Mouse (Mus musculus): Measurements from ENCODE around the gene Clec12a. TPM values are rescaled to one million over a fixed set of nuclear protein-coding genes. Genes with fewer than 3 reads are reported as not detected.

The Clec12a gene
- polyA plus RNA-seq, 1 experiment from 2014 or later: 1.4 TPM

GRCm38 (mm10) chr6:129337751-129338150 is 4.7 kb upstream of the Clec12a start:
- Histone ChIP-seq H3K27ac (no peak overlapping the region), H3K4me1 (no peaks in the 10 kb centered on the region), H3K4me3 (no peak overlapping the region), H3K4me2 (no peak overlapping the region), H3K9me3 (no peaks in the 10 kb centered on the region), H3K27me3 (no peaks in the 10 kb centered on the region), H3K36me3 (no peaks in the 10 kb centered on the region), H3K9ac (no peak overlapping the region)
- ATAC-seq (ENCODE audit: insufficient number of reproducible peaks, insufficient read depth, low FRiP score, low TSS enrichment, low read depth): no peak
- WGBS: 76% methylated on average over 1 of the region's 1 CpGs

DNA sequence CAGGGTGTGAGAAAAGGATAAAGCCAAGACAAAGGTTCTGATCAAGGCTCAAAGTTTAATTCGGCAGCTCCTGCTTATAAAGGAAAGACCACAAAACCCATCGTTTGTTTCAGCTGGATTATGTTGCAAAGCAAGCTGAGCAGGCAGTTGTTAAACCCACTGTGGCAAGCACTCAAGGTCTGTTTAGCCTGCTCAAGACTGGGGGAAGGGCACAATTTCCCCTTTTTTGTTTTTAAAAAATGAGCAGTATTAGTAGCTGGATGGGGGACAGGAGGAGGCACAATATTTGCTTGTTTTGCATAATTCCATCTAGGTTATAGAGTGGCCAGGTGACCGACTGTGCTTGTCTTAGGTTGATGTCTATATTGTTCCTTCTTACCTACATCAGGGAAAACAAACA is 1.9 kb downstream of the Clec12a start:
- H3K27ac ChIP-seq: no peak overlapping the region
- H3K9ac ChIP-seq: no peak overlapping the region
- no peak for ATAC-seq (ENCODE audit: insufficient number of reproducible peaks, insufficient read depth, low FRiP score, low TSS enrichment, low read depth)
- no peaks in the 10 kb centered on the region for H3K36me3 ChIP-seq
- no peak overlapping the region for H3K4me3 ChIP-seq
- no peaks in the 10 kb centered on the region for H3K27me3 ChIP-seq
- WGBS: 67% methylated on average over 3 of the region's 3 CpGs
- no peaks in the 10 kb centered on the region for H3K4me1 ChIP-seq
- no peaks in the 10 kb centered on the region for H3K9me3 ChIP-seq
- no peak overlapping the region for H3K4me2 ChIP-seq

DNA sequence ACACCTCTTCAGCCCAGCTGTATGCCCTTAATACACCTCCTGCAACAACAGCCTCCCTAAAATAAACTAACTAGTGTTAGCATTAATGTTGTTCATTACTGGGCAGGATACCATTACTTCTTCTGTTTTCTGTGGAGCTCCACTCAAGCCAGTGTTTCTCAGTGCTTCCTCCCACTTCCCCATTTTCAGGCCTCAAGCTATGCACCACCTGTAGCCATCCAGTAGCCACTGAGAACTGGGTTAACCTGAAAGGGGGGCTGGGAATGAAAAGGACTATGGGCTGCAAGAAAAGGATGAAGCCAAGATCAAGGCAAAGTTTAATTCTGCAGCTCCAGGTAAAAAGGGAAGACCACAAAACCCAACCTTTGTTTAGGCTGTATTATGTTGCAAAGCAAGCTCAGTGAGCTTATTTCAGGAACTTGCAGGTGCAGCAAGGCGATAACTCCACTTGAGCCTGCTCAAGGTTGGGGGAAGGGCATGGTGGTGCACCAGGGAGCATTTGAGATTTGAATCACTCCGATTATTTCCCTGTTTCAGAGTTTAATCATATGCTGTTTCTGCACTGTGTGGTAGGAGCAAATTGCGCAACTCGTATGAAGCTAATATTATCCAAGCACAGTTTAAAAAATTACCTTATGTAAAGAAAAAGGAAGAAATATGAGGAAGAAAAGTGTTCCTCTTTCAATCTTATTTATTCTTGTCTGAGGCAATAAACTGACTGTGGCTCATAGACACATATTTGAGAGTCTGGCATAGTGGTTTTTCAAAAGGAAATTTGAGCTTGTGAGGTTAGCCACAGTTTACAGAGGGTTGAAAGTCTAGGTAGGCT is 7.2 kb downstream of the Clec12a start:
- no peak for ATAC-seq (ENCODE audit: insufficient number of reproducible peaks, insufficient read depth, low FRiP score, low TSS enrichment, low read depth)
- H3K9ac ChIP-seq: no peak overlapping the region
- no peaks in the 10 kb centered on the region for H3K4me1 ChIP-seq
- H3K36me3 ChIP-seq: no peaks in the 10 kb centered on the region
- H3K27ac ChIP-seq: no peak overlapping the region
- 44% methylated on average over 4 of the region's 4 CpGs for WGBS
- H3K4me3 ChIP-seq: no peak overlapping the region
- H3K4me2 ChIP-seq: no peak overlapping the region
- no peaks in the 10 kb centered on the region for H3K9me3 ChIP-seq
- no peaks in the 10 kb centered on the region for H3K27me3 ChIP-seq

DNA sequence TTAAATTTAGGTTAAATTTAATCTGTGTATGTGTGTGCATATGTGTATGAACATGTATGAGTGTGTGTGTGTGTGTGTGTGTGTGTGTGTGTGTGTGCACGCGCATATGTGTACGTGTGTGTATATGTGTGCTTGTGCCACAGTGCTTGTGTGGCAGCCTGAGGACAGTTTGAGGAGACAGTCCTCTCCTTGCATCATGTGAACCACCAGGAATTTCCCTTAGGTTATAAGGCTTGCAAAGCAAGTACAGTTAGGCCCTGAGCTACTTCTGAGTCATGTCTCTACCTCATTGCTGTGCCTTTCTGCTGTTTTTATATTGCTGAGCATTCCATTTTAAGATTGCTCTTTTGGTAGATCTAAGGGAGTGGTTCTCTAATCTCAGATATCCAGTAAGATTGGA is 8.6 kb downstream of the Clec12a start:
- Histone ChIP-seq H3K9ac (no peak overlapping the region), H3K4me3 (no peak overlapping the region), H3K4me1 (no peaks in the 10 kb centered on the region), H3K9me3 (no peaks in the 10 kb centered on the region), H3K27ac (no peak overlapping the region), H3K4me2 (no peak overlapping the region), H3K36me3 (no peaks in the 10 kb centered on the region), H3K27me3 (no peaks in the 10 kb centered on the region)
- WGBS: 96% methylated on average over 3 of the region's 3 CpGs
- no peak for ATAC-seq (ENCODE audit: insufficient number of reproducible peaks, insufficient read depth, low FRiP score, low TSS enrichment, low read depth)

DNA sequence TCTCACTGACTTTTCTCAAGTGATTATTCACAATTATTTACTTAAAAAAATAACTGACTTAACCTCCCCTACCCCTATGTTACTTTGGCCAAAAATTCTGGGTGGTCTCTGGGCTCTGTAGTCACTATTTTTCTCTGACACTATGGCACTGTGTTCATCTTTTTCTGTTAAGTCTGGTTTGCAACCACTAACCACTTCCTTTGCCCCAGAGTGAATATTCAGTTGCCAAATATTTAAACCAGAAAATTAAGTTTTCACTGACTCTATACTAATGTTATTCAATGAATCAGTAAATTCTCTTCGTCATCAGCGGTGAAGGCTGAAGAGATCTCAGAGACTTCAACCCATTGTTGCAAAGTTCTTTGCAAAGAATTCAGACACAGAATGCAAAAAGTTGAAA is 13.3 kb downstream of the Clec12a start:
- no peaks in the 10 kb centered on the region for H3K36me3 ChIP-seq
- no peak overlapping the region for H3K9ac ChIP-seq
- no peak overlapping the region for H3K27ac ChIP-seq
- H3K4me2 ChIP-seq: no peak overlapping the region
- no peak overlapping the region for H3K4me3 ChIP-seq
- no peaks in the 10 kb centered on the region for H3K4me1 ChIP-seq
- no peaks in the 10 kb centered on the region for H3K9me3 ChIP-seq
- 97% methylated on average over 2 of the region's 2 CpGs for WGBS
- ATAC-seq (ENCODE audit: insufficient number of reproducible peaks, insufficient read depth, low FRiP score, low TSS enrichment, low read depth): no peak
- no peaks in the 10 kb centered on the region for H3K27me3 ChIP-seq

- no peak for ATAC-seq (ENCODE audit: insufficient number of reproducible peaks, insufficient read depth, low FRiP score, low TSS enrichment, low read depth)
- Histone ChIP-seq H3K4me1 (no peaks in the 10 kb centered on the region), H3K36me3 (no peaks in the 10 kb centered on the region), H3K4me2 (no peak overlapping the region), H3K9me3 (no peaks in the 10 kb centered on the region), H3K27ac (no peak overlapping the region), H3K4me3 (no peak overlapping the region), H3K9ac (no peak overlapping the region), H3K27me3 (no peaks in the 10 kb centered on the region)
Observed at GRCm38 (mm10) chr6:129356430-129356829, 13.9 kb downstream of the Clec12a start.

GRCm38 (mm10) chr6:129359515-129359914 is 17.0 kb downstream of the Clec12a start:
- Histone ChIP-seq H3K27ac (no peak overlapping the region), H3K9ac (no peak overlapping the region), H3K9me3 (no peaks in the 10 kb centered on the region), H3K4me1 (no peaks in the 10 kb centered on the region), H3K27me3 (no peaks in the 10 kb centered on the region), H3K4me2 (no peak overlapping the region), H3K36me3 (no peaks in the 10 kb centered on the region), H3K4me3 (no peak overlapping the region)
- 89% methylated on average over 2 of the region's 2 CpGs for WGBS
- no peak for ATAC-seq (ENCODE audit: insufficient number of reproducible peaks, insufficient read depth, low FRiP score, low TSS enrichment, low read depth)

DNA sequence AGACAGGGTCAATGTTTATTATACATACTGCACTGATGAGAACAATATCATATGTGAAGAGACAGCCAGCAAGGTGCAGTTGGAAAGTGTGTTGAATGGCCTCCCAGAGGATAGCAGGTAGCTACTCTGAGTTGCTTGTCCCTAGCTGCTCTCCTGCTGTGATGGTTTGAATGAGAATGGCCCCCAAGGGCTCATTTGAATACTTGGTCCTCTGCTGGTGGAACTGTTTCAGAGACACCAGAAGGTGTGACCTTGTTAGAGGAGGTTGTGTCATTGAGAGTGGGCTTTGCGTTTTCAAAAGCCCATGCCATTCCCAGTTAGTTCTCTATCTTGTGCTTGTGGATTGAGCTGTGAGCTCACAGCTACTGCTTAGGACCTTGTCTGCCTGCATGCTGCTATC is 21.5 kb downstream of the Clec12a start:
- no peaks in the 10 kb centered on the region for H3K27me3 ChIP-seq
- H3K4me2 ChIP-seq: no peak overlapping the region
- H3K4me1 ChIP-seq: no peaks in the 10 kb centered on the region
- no peak overlapping the region for H3K9ac ChIP-seq
- 21% methylated on average over 1 of the region's 1 CpGs for WGBS
- ATAC-seq (ENCODE audit: insufficient number of reproducible peaks, insufficient read depth, low FRiP score, low TSS enrichment, low read depth): no peak
- no peaks in the 10 kb centered on the region for H3K36me3 ChIP-seq
- no peaks in the 10 kb centered on the region for H3K9me3 ChIP-seq
- H3K4me3 ChIP-seq: no peak overlapping the region
- H3K27ac ChIP-seq: no peak overlapping the region

GRCm38 (mm10) chr6:129365959-129366359 is 23.5 kb downstream of the Clec12a start:
- H3K27me3 ChIP-seq: no peaks in the 10 kb centered on the region
- H3K4me1 ChIP-seq: no peaks in the 10 kb centered on the region
- no peak overlapping the region for H3K4me3 ChIP-seq
- no peak for ATAC-seq (ENCODE audit: insufficient number of reproducible peaks, insufficient read depth, low FRiP score, low TSS enrichment, low read depth)
- H3K9ac ChIP-seq: no peak overlapping the region
- no peaks in the 10 kb centered on the region for H3K36me3 ChIP-seq
- 16% methylated on average over 6 of the region's 6 CpGs for WGBS
- H3K4me2 ChIP-seq: no peak overlapping the region
- no peaks in the 10 kb centered on the region for H3K9me3 ChIP-seq
- H3K27ac ChIP-seq: no peak overlapping the region

GRCm38 (mm10) chr6:129369374-129370132 is 27.1 kb downstream of the Clec12a start:
- no peak overlapping the region for H3K9ac ChIP-seq
- no peak overlapping the region for H3K4me3 ChIP-seq
- H3K4me1 ChIP-seq: no peaks in the 10 kb centered on the region
- ATAC-seq (ENCODE audit: insufficient number of reproducible peaks, insufficient read depth, low FRiP score, low TSS enrichment, low read depth): no peak
- H3K9me3 ChIP-seq: no peaks in the 10 kb centered on the region
- H3K4me2 ChIP-seq: no peak overlapping the region
- no peaks in the 10 kb centered on the region for H3K27me3 ChIP-seq
- WGBS: 53% methylated on average over 7 of the region's 7 CpGs
- H3K36me3 ChIP-seq: no peaks in the 10 kb centered on the region
- no peak overlapping the region for H3K27ac ChIP-seq

- Histone ChIP-seq H3K4me1 (no peaks in the 10 kb centered on the region), H3K4me2 (no peak overlapping the region), H3K4me3 (no peak overlapping the region), H3K27ac (no peak overlapping the region), H3K36me3 (no peaks in the 10 kb centered on the region), H3K27me3 (no peaks in the 10 kb centered on the region), H3K9me3 (no peaks in the 10 kb centered on the region), H3K9ac (no peak overlapping the region)
- no peak for ATAC-seq (ENCODE audit: insufficient number of reproducible peaks, insufficient read depth, low FRiP score, low TSS enrichment, low read depth)
- WGBS: 83% methylated on average over 2 of the region's 2 CpGs
Observed at GRCm38 (mm10) chr6:129374937-129375471, 32.5 kb downstream of the Clec12a start.

GRCm38 (mm10) chr6:129380454-129380853 is 38.0 kb downstream of the Clec12a start:
- no peak for ATAC-seq (ENCODE audit: insufficient number of reproducible peaks, insufficient read depth, low FRiP score, low TSS enrichment, low read depth)
- no peak overlapping the region for H3K27ac ChIP-seq
- 70% methylated on average over 4 of the region's 4 CpGs for WGBS
- H3K4me3 ChIP-seq: no peak overlapping the region
- no peaks in the 10 kb centered on the region for H3K9me3 ChIP-seq
- no peaks in the 10 kb centered on the region for H3K27me3 ChIP-seq
- no peaks in the 10 kb centered on the region for H3K4me1 ChIP-seq
- H3K9ac ChIP-seq: no peak overlapping the region
- no peak overlapping the region for H3K4me2 ChIP-seq
- H3K36me3 ChIP-seq: no peaks in the 10 kb centered on the region
